Mouse (Mus musculus): Measurements from ENCODE around the gene Polr2f.

GRCm38 (mm10) chr15:79108421-79109320 is 32.1 kb upstream of the Polr2f start, which contains the start of gene Micall1:
- TF ChIP-seq CTCF (IDR thresholded peaks at IDR 0.05; ENCODE audit: extremely low read depth, insufficient read depth, insufficient read length, insufficient replicate concordance): no peak
- TF ChIP-seq POLR2A (IDR thresholded peaks at IDR 0.05; ENCODE audit: low read depth, low read length): peak; percentile 20; the same call in 1 of the 2 replicates

All from spleen, adult 2 months (tissue).